ENCODE assay signal across 26 mouse cellular contexts in genomic region chr16:21785000-21785399, GRCm38 (mm10). TPM values are rescaled to one million over a fixed set of nuclear protein-coding genes. Genes with fewer than 3 reads are reported as not detected.
DNase-seq lines count a peak whose midpoint lies in the region; ATAC-seq and TF ChIP-seq lines count a peak whose summit lies in the region.
"Had no signal": no experiment of that assay in that cellular context is flagged by ENCODE, and none has a peak within 500 bp of the region (broad histone marks: within the 10 kb centered on the region; RNA-seq: fewer than 3 reads in every experiment).

No protein-coding gene starts in this region.

- no peaks in the 10 kb centered on the region for H3K79me2 ChIP-seq in C2C12 (ENCODE audit: control insufficient read depth, insufficient read depth)

- H3K27me3 ChIP-seq in liver, postnatal 0 days (ENCODE audit: insufficient read depth, low read length) = no peaks in the 10 kb centered on the region
- no peaks in the 10 kb centered on the region for H3K27me3 ChIP-seq in liver, embryonic 11.5 days (replicated peaks; ENCODE audit: control insufficient read depth, insufficient read depth, low read length)
- H3K27me3 ChIP-seq in C2C12 (ENCODE audit: control insufficient read depth, insufficient read depth, insufficient read length) (no peaks in the 10 kb centered on the region), E14TG2a.4 (ENCODE audit: insufficient read depth, low read length) (peaks cover 14% of the 10 kb centered on the region)
- peaks cover 5% of the 10 kb centered on the region; the same call in 1 of the 2 replicates for H3K27me3 ChIP-seq in forebrain, embryonic 12.5 days
- H3K27me3 ChIP-seq: embryonic facial prominence, embryonic 12.5 days had no signal

- no peak overlapping the region for H3ac ChIP-seq in C2C12 (ENCODE audit: control insufficient read depth, insufficient read length, low read depth)

- TF ChIP-seq EP300 in liver, postnatal 0 days (IDR thresholded peaks at IDR 0.05; ENCODE audit: low read depth) = no peak

- H3K9me3 ChIP-seq in liver, postnatal 0 days (ENCODE audit: low read length) = no peaks in the 10 kb centered on the region
- H3K9me3 ChIP-seq in liver, embryonic 11.5 days (ENCODE audit: control insufficient read depth, low read length) = no peaks in the 10 kb centered on the region
- H3K9me3 ChIP-seq in E14TG2a.4 (ENCODE audit: low read length) = no peaks in the 10 kb centered on the region
- no peaks in the 10 kb centered on the region for H3K9me3 ChIP-seq in forebrain, embryonic 12.5 days
- H3K9me3 ChIP-seq: embryonic facial prominence, embryonic 12.5 days; heart, embryonic 12.5 days had no signal

- no peaks in the 10 kb centered on the region for H3K36me3 ChIP-seq in liver, postnatal 0 days (replicated peaks; ENCODE audit: insufficient read depth, low read length)
- no peaks in the 10 kb centered on the region for H3K36me3 ChIP-seq in liver, embryonic 11.5 days (ENCODE audit: control insufficient read depth, insufficient read depth, low read length)
- H3K36me3 ChIP-seq in C2C12 (ENCODE audit: control insufficient read depth, insufficient read depth) (no peaks in the 10 kb centered on the region), E14TG2a.4 (ENCODE audit: insufficient read depth, low read length) (no peaks in the 10 kb centered on the region)
- no peaks in the 10 kb centered on the region for H3K36me3 ChIP-seq in forebrain, embryonic 12.5 days (replicated peaks)
- H3K36me3 ChIP-seq: embryonic facial prominence, embryonic 12.5 days; heart, embryonic 12.5 days had no signal

- peaks cover 17% of the 10 kb centered on the region for H3K4me1 ChIP-seq in liver, postnatal 0 days (ENCODE audit: insufficient read depth)
- peaks cover 7% of the 10 kb centered on the region; the same call in 1 of the 2 replicates for H3K4me1 ChIP-seq in liver, embryonic 11.5 days (replicated peaks; ENCODE audit: control insufficient read depth, insufficient read depth, low read length)
- H3K4me1 ChIP-seq in E14TG2a.4 (replicated peaks; ENCODE audit: low read depth, low read length) = peaks cover 15% of the 10 kb centered on the region
- peaks cover 10% of the 10 kb centered on the region for H3K4me1 ChIP-seq in forebrain, embryonic 12.5 days
- H3K4me1 ChIP-seq: embryonic facial prominence, embryonic 12.5 days had no signal

- 0 out of 2 replicates have a peak, but pooled peaks have one; percentile 13 for TF ChIP-seq CTCF in liver, postnatal 0 days (IDR thresholded peaks at IDR 0.05; ENCODE audit: low read depth)
- TF ChIP-seq CTCF in C2C12 (IDR thresholded peaks at IDR 0.05; ENCODE audit: control insufficient read depth, insufficient read depth, insufficient read length) = no peak
- 0 out of 2 replicates have a peak, but pooled peaks have one; percentile 4 for TF ChIP-seq CTCF in E14TG2a.4 (conservative IDR thresholded peaks at IDR 0.05; ENCODE audit: low read length)

- H3K79me3 ChIP-seq in C2C12 (ENCODE audit: low read depth) = no peaks in the 10 kb centered on the region

- no peak for DNase-seq in liver, postnatal 0 days
- DNase-seq in liver, embryonic 11.5 days (ENCODE audit: low spot score) = no peak
- peak; percentile 33 for DNase-seq in induced T-regulatory cell, adult 2 months (ENCODE audit: low read depth)
- DNase-seq in heart, postnatal 14 days = no peak
- DNase-seq in adipocyte (ENCODE audit: low spot score) = no peak
- DNase-seq: adrenal gland, postnatal 10 days; cerebellum, adult 11 months; cerebellum, adult 9-10 months; embryo, embryonic 11 days; heart, adult 2 months; kidney, adult 8-10 months; kidney, postnatal 10 days; liver; lung, adult 18-20 months; midbrain, embryonic 14.5 days; right cerebral cortex, postnatal 4 days had no signal

- 71% methylated on average over 4 of the region's 4 CpGs for WGBS in liver, postnatal 0 days (ENCODE audit: insufficient replicate concordance)
- 71% methylated on average over 4 of the region's 4 CpGs for WGBS in liver, embryonic 11.5 days
- WGBS in forebrain, embryonic 12.5 days = 70% methylated on average over 4 of the region's 4 CpGs

- intact Hi-C loops in heart, postnatal 14 days (cut with DNase I) = no loop called here

- no peak overlapping the region for H3K4me3 ChIP-seq in liver, postnatal 0 days (ENCODE audit: low read depth, low read length)
- no peak overlapping the region for H3K4me3 ChIP-seq in liver, embryonic 11.5 days (ENCODE audit: low read depth, low read length)
- no peak overlapping the region for H3K4me3 ChIP-seq in C2C12 (ENCODE audit: insufficient read depth, poor library complexity, severe bottlenecking)
- no peak overlapping the region for H3K4me3 ChIP-seq in E14TG2a.4 (replicated peaks; ENCODE audit: low read length)
- H3K4me3 ChIP-seq in forebrain, embryonic 12.5 days (replicated peaks) = no peak overlapping the region
- H3K4me3 ChIP-seq: embryonic facial prominence, embryonic 12.5 days; heart, adult 2 months; heart, embryonic 12.5 days had no signal

- no peak overlapping the region for H3K4me2 ChIP-seq in liver, postnatal 0 days (ENCODE audit: low read depth, low read length)
- no peak overlapping the region for H3K4me2 ChIP-seq in liver, embryonic 11.5 days
- no peak overlapping the region for H3K4me2 ChIP-seq in forebrain, embryonic 12.5 days
- H3K4me2 ChIP-seq: embryonic facial prominence, embryonic 12.5 days; heart, embryonic 12.5 days; hindbrain, embryonic 14.5 days had no signal

- H3K9ac ChIP-seq in liver, postnatal 0 days (replicated peaks) = no peak overlapping the region
- no peak overlapping the region for H3K9ac ChIP-seq in liver, embryonic 11.5 days (ENCODE audit: low read depth, low read length)
- no peak overlapping the region for H3K9ac ChIP-seq in forebrain, embryonic 12.5 days
- H3K9ac ChIP-seq: embryonic facial prominence, embryonic 12.5 days; heart, embryonic 12.5 days; hindbrain, embryonic 14.5 days had no signal

- ATAC-seq in liver, postnatal 0 days = no peak
- no peak for ATAC-seq in liver, embryonic 11.5 days (replicated peaks; ENCODE audit: low FRiP score)
- no peak for ATAC-seq in forebrain, embryonic 12.5 days (ENCODE audit: low FRiP score)
- ATAC-seq: forebrain, embryonic 16.5 days; lung, postnatal 0 days had no signal

- peak overlapping the region; percentile 13; the same call in 1 of the 2 replicates for H3K27ac ChIP-seq in liver, postnatal 0 days (ENCODE audit: low read depth)
- no peak overlapping the region for H3K27ac ChIP-seq in liver, embryonic 11.5 days (ENCODE audit: low read depth, low read length)
- no peak overlapping the region for H3K27ac ChIP-seq in forebrain, embryonic 12.5 days
- H3K27ac ChIP-seq: embryonic facial prominence, embryonic 12.5 days; heart, adult 2 months; hindbrain, embryonic 14.5 days; macrophage had no signal

TF ChIP-seq in C2C12, 6 proteins besides CTCF, POLR2A, EP300 and RAD21:
- no peak for TF ChIP-seq CEBPB (IDR thresholded peaks at IDR 0.05; ENCODE audit: low read depth)
- TF ChIP-seq USF1 (IDR thresholded peaks at IDR 0.05; ENCODE audit: low read depth) = peak; percentile 51

RNA-seq across cellular contexts. Expression of gene Ehhadh, which starts 2.6 kb away (rescaled TPM):
- 176 and 215 TPM in 2 replicates for polyA plus RNA-seq in liver, postnatal 0 days (2015; fragmentation: Nextera tagmentation; extraction: Ambion mirVana)
- polyA plus RNA-seq in liver, embryonic 11.5 days (2014; fragmentation: Nextera tagmentation; extraction: Ambion mirVana) = 5.3 and 6.7 TPM in 2 replicates
- polyA plus RNA-seq in C2C12 (2012; fragmentation: generic; extraction: Trizol) = 0.15 TPM
- total RNA-seq in heart, postnatal 14 days (2021) = 10 to 100 TPM in 1 of 2 experiments, 1 to 10 TPM in 1; 8.9 to 14.3 TPM
- 1.0 and 1.1 TPM in 2 replicates for polyA plus RNA-seq in forebrain, embryonic 12.5 days (2016; fragmentation: Nextera tagmentation; extraction: Ambion mirVana)

RNA-seq across cellular contexts. Expression of gene Map3k13, which starts 9.1 kb away (rescaled TPM):
- polyA plus RNA-seq in liver, postnatal 0 days (2015; fragmentation: Nextera tagmentation; extraction: Ambion mirVana) = 0.97 and 1.2 TPM in 2 replicates
- polyA plus RNA-seq in liver, embryonic 11.5 days (2014; fragmentation: Nextera tagmentation; extraction: Ambion mirVana) = 0.55 and 0.59 TPM in 2 replicates
- polyA plus RNA-seq in C2C12 (2012; fragmentation: generic; extraction: Trizol) = 0.12 TPM
- 1 to 10 TPM in 1 of 2 experiments, under 1 TPM in 1; 0.98 to 1.0 TPM for total RNA-seq in heart, postnatal 14 days (2021)
- 4.8 and 6.1 TPM in 2 replicates for polyA plus RNA-seq in forebrain, embryonic 12.5 days (2016; fragmentation: Nextera tagmentation; extraction: Ambion mirVana)
- total RNA-seq: hematopoietic stem cell, adult 5-6 weeks had no signal

Comparison
In these comparisons a context has a peak if more than half of its experiments do, and no peak if none do; other contexts are left out.
1. RNA of gene Ehhadh, which starts 2.6 kb away (polyA plus RNA-seq): 176 to 215 TPM in liver, postnatal 0 days; 5.3 to 6.7 TPM in liver, embryonic 11.5 days, 1.0 to 1.1 TPM in forebrain, embryonic 12.5 days and 0.15 TPM in C2C12 (single experiment); every median in the first group is over 10 times any median in the second.